Mouse (Mus musculus): ENCODE measurements around the gene Afdn. TPM values are rescaled to one million over a fixed set of nuclear protein-coding genes. Genes with fewer than 3 reads are reported as not detected.

The Afdn gene
- polyA plus RNA-seq, 1 experiment from 2014 or later: 65.6 TPM

DNA sequence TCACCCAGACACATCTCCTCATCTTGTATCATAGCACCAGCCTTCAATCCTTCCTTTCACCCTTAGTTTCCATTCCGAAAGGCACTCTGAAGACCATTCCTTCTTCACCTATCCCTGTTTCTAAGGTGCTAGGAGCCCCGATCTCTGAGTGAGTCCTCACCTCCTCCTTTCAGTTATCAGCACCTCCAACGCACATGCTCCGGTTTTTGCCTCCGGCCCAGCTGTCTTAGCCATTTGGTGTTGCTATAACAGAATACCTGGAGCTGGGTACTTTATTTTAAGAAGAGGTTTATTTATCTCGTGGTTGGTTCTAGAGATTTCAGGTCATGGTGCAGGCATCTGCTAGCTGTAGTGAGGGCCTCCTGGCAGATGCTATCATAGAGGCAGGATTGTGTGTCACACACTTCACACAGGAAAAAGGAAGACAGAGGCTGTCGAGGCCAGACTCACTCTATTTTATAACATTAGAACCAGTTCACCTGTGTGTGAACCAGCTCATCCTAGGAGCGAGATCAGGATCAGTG lies 33.4 kb upstream of the Afdn start:
- no peak for DNase-seq (ENCODE audit: low spot score)
- peaks cover 21% of the 10 kb centered on the region for H3K4me1 ChIP-seq
- 91% methylated on average over 8 of the region's 8 CpGs for WGBS

DNA sequence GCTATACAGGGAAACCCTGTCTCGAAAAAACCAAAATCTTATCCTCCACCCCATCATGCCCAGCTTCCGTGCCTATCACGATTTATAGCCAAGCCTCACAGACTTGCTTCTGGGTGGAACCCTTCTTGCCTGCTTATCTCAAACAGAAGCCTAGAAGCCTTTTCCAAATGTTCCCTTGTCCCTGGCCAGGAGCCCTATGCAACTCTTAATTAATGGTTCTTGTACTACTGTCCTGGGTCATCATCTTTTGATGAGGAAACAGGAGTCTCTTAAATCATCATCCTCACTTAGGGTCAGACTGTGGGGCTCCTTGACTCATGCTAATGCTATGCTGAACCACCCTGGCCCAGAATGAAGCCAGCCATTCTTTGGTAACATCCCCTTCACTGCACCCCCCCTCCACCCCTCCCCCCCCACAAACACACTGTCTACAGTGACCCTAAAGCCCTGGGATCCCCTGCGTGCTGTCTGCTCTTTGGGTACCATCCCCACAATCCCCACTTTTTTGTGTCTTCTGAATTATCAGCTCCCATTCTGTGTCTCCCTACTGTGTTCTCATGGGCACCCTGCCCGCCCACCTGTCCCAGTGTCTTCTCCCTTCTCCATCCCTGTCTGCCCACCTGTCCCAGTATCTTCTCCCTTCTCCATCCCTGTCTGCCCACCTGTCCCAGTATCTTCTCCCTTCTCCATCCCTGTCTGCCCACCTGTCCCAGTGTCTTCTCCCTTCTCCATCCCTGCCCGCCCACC lies 29.2 kb upstream of the Afdn start:
- H3K27me3 ChIP-seq (ENCODE audit: low read depth, poor library complexity, severe bottlenecking): no peaks in the 10 kb centered on the region
- no peak overlapping the region for H3K27ac ChIP-seq
- H3K4me1 ChIP-seq: peaks cover 14% of the 10 kb centered on the region
- no peaks in the 10 kb centered on the region for H3K36me3 ChIP-seq
- H3K9me3 ChIP-seq (replicated peaks): no peaks in the 10 kb centered on the region
- no peak overlapping the region for H3K4me3 ChIP-seq
- WGBS: 92% methylated on average over 6 of the region's 6 CpGs
- DNase-seq (ENCODE audit: low spot score): no peak

More for the DNA sequence above, 33.4 kb upstream of the Afdn start:
- Histone ChIP-seq H3K4me3 (no peak overlapping the region), H3K36me3 (no peaks in the 10 kb centered on the region), H3K27me3 (ENCODE audit: low read depth, poor library complexity, severe bottlenecking) (no peaks in the 10 kb centered on the region), H3K27ac (no peak overlapping the region), H3K9me3 (replicated peaks) (no peaks in the 10 kb centered on the region)

DNA sequence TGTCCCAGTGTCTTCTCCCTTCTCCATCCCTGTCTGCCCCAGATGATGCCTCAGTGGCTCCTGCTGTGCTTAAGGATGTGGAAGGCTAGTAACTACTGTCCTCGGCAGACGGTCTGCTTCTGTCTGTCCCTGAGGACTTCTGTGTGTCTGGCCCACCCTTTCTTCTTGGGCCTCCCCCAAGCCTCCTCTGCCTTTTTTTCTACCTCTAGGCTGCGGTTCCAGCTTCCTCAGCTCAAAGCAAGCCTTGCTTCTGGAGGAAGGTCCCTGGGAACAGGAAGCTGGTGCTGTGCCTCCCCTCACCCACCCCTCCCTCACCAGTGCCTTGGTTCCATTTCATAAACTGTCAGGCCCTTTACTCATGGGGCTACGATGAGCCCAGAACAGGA lies 28.6 kb upstream of the Afdn start:
- Histone ChIP-seq H3K27me3 (ENCODE audit: low read depth, poor library complexity, severe bottlenecking) (no peaks in the 10 kb centered on the region), H3K27ac (peak overlapping the region; percentile 50; the same call in 1 of the 2 replicates), H3K4me3 (no peak overlapping the region), H3K9me3 (replicated peaks) (no peaks in the 10 kb centered on the region), H3K4me1 (peaks cover 14% of the 10 kb centered on the region), H3K36me3 (no peaks in the 10 kb centered on the region)
- no peak for DNase-seq (ENCODE audit: low spot score)
- WGBS: 68% methylated on average over 4 of the region's 4 CpGs

DNA sequence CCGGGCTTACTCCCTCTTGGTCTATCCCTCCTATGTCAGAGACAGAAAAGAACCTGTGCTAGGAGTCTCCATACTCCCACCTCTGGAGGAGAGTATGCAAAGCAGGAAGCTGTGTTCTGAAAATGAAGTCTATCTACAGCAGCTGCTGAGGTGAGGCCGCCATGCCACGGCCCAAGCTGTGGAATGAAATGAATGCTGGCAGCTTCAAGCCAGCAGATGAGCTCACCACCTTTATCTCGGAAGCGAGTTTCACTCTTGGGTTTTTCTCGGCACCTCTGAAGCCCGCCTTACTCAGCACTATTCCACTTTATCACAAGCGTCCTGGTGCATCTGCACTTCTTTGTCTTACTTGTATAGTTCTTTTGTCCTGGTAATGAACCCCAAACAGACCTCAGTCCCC lies 27.7 kb upstream of the Afdn start:
- H3K9me3 ChIP-seq (replicated peaks): no peaks in the 10 kb centered on the region

DNA sequence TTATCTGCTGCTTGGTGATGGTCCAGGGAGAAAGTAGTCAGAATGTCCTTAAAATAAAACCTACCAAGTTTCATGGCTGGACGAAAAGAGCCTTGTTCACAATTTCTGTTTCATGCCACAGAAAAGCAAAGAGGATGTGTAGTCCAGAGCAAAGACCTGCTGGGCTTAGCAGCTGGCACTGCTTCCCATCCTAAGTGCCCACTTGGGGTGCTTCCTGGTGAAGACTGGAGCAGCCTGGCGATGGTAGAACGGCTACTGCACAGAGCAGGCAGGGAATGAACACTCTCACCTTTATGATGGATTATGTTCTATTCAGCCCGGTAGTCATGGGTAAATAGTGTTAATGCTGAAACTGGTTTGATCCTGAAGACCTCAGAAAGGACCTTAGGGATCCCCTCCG lies 26.4 kb upstream of the Afdn start:
- WGBS: 93% methylated on average over 5 of the region's 5 CpGs
- H3K27ac ChIP-seq: no peak overlapping the region

More for the DNA sequence above, 27.7 kb upstream of the Afdn start:
- Histone ChIP-seq H3K4me1 (peaks cover 16% of the 10 kb centered on the region), H3K4me3 (no peak overlapping the region), H3K36me3 (no peaks in the 10 kb centered on the region), H3K27me3 (ENCODE audit: low read depth, poor library complexity, severe bottlenecking) (no peaks in the 10 kb centered on the region), H3K27ac (no peak overlapping the region)
- 56% methylated on average over 8 of the region's 8 CpGs for WGBS
- DNase-seq (ENCODE audit: low spot score): no peak

DNA sequence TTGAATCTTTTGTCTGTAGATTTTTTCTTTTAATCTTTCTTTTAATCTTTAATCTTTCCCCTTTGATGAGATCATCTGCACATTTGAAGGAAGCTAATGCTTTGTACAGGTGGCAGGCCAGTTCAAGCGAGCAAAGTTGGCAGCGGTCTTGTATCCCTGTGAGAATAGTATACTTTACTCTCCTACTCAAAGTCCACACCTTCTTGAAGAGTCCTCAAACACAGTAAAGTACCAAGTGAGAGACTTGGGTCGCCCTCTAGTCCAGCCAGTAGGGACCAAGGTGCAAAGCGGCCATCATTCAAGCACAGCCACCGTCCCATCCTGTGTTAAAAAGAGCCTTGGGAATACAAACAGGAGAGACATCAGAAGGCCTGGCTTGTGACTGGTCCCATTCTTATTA lies 25.3 kb upstream of the Afdn start:
- WGBS: 93% methylated on average over 5 of the region's 5 CpGs
- peaks cover 16% of the 10 kb centered on the region for H3K4me1 ChIP-seq
- no peaks in the 10 kb centered on the region for H3K9me3 ChIP-seq (replicated peaks)
- H3K36me3 ChIP-seq: no peaks in the 10 kb centered on the region
- DNase-seq (ENCODE audit: low spot score): no peak
- H3K27ac ChIP-seq: no peak overlapping the region
- no peak overlapping the region for H3K4me3 ChIP-seq
- no peaks in the 10 kb centered on the region for H3K27me3 ChIP-seq (ENCODE audit: low read depth, poor library complexity, severe bottlenecking)

More for the DNA sequence above, 26.4 kb upstream of the Afdn start:
- H3K4me3 ChIP-seq: no peak overlapping the region
- no peak for DNase-seq (ENCODE audit: low spot score)
- H3K36me3 ChIP-seq: no peaks in the 10 kb centered on the region
- H3K4me1 ChIP-seq: peaks cover 16% of the 10 kb centered on the region
- H3K27me3 ChIP-seq (ENCODE audit: low read depth, poor library complexity, severe bottlenecking): no peaks in the 10 kb centered on the region
- no peaks in the 10 kb centered on the region for H3K9me3 ChIP-seq (replicated peaks)

DNA sequence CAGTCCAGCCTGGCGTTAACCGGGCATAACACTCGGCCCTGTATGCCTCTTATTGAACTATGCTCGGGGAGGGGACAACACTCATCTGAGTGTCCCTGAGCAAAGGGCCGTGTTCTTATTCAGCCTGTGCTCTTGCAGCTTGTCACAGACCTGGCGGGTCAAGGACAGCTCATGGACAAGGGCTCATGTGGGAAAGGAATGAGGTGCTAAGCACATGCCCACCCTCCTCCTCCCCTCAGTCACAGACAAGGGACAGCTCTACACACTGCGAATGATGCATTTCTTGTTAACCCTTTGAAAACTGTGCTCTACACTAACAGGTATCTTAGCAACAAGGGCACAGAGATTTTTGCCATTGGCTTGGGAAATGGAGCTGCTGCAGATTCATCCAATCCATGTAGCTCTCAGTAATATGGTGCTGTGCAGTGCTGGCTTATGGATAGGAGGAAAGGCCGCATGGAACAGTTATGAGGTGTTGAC lies 24.5 kb upstream of the Afdn start:
- Histone ChIP-seq H3K36me3 (no peaks in the 10 kb centered on the region), H3K27ac (no peak overlapping the region), H3K4me1 (peaks cover 21% of the 10 kb centered on the region), H3K4me3 (no peak overlapping the region), H3K9me3 (replicated peaks) (no peaks in the 10 kb centered on the region), H3K27me3 (ENCODE audit: low read depth, poor library complexity, severe bottlenecking) (no peaks in the 10 kb centered on the region)
- WGBS: 78% methylated on average over 8 of the region's 8 CpGs
- DNase-seq (ENCODE audit: low spot score): no peak

DNA sequence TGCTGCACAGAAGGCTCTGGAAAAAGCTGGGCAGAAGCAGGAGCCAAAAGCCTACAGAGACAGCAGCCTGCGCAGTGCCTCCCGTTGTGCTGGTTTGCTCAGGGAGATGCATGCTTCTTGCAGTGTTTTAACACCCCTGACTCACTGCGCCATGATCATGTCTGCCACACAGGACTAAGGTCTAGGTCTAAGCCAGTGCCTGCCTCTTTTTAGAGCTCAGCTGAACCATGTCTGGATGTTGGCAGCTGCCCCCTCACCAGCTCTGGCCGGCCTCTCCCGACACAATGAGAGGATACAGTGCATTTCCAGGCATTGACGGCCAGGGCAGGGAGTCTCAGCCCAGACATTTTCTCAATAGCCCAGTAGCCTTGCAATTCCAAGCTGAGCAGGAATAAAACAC lies 23.0 kb upstream of the Afdn start:
- Histone ChIP-seq H3K4me3 (no peak overlapping the region), H3K4me1 (peaks cover 21% of the 10 kb centered on the region), H3K9me3 (replicated peaks) (no peaks in the 10 kb centered on the region), H3K27ac (0 out of 2 replicates have a peak overlapping the region, but pooled peaks have one; percentile 12), H3K36me3 (no peaks in the 10 kb centered on the region), H3K27me3 (ENCODE audit: low read depth, poor library complexity, severe bottlenecking) (no peaks in the 10 kb centered on the region)
- DNase-seq (ENCODE audit: low spot score): no peak
- 78% methylated on average over 6 of the region's 6 CpGs for WGBS

DNA sequence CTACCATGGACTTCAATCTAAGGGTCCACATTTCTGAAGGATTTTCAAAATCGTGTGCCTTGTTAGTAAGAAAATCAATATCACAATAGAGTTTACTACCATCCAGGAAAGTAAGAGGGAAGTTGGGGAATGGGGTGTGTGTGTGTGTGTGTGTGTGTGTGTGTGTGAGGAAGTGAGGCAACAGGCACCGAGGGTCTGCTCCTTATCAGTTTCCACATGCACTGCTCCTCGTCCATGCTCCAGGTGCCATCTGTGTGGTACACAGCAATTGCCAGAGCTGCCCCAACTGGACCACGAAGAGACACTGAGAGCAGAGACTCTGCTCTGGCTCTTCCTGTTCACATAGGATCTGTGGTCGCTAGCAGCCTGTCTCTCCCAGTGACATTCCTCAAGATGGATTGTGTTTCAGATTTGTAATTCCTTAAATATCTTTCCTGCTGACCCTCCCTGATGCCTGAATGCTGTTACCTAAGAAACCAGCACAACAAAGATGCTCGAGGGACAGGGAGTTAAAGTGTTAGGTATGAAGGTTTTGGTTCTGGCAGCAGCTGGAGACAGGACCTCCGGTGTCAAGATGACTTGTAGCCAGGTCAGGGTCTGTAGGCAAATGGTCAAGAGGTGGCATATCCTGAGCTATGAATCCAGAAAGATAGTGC lies 22.1 kb upstream of the Afdn start:
- Histone ChIP-seq H3K27me3 (ENCODE audit: low read depth, poor library complexity, severe bottlenecking) (no peaks in the 10 kb centered on the region), H3K9me3 (replicated peaks) (no peaks in the 10 kb centered on the region), H3K4me1 (peaks cover 24% of the 10 kb centered on the region), H3K4me3 (no peak overlapping the region), H3K27ac (no peak overlapping the region), H3K36me3 (no peaks in the 10 kb centered on the region)
- DNase-seq (ENCODE audit: low spot score): no peak
- 63% methylated on average over 7 of the region's 7 CpGs for WGBS

DNA sequence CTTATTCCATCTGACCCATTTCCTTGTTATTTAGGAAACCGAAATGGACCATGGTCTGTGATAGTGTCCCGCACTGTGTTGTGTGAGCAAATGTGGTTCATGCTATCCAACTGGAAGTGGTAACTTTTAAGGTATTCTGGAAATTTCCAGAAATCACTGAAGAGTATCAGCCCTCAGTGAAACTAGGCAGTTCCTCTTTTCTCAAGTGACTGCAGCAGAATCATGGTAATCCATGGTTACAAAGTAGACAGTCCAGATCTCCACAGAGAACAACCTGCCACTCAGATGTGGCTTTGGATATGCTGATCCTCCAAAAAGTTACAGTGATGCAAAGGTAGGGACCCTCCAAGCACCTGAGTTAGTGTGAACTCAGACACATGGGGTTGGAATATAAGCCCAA lies 21.4 kb upstream of the Afdn start:
- peaks cover 31% of the 10 kb centered on the region for H3K4me1 ChIP-seq
- 91% methylated on average over 2 of the region's 2 CpGs for WGBS
- H3K4me3 ChIP-seq: no peak overlapping the region
- H3K27me3 ChIP-seq (ENCODE audit: low read depth, poor library complexity, severe bottlenecking): no peaks in the 10 kb centered on the region
- H3K9me3 ChIP-seq (replicated peaks): no peaks in the 10 kb centered on the region
- no peak overlapping the region for H3K27ac ChIP-seq
- no peak for DNase-seq (ENCODE audit: low spot score)
- no peaks in the 10 kb centered on the region for H3K36me3 ChIP-seq

DNA sequence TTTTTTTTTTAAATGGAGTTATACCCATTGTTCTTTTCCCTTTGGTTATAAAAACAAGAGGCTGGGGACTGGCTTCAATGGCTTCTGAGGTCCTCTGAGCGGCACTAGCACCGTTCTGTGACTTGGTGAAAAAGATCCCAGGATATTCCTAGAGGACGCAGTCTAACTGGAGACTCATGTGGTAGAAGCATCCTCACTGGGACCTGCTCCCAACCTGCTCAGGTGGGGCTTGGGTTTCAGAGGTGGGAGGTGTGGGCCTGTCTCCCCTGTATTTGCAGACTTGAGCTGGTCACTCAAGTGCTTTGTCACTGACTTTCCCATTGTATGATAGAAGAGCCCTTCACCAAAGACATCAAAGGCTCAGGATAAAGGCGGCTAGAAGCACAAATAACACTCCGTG lies 20.4 kb upstream of the Afdn start:
- Histone ChIP-seq H3K36me3 (no peaks in the 10 kb centered on the region), H3K27ac (no peak overlapping the region), H3K4me1 (peaks cover 41% of the 10 kb centered on the region), H3K27me3 (ENCODE audit: low read depth, poor library complexity, severe bottlenecking) (no peaks in the 10 kb centered on the region), H3K9me3 (replicated peaks) (no peaks in the 10 kb centered on the region), H3K4me3 (no peak overlapping the region)
- DNase-seq (ENCODE audit: low spot score): no peak
- 69% methylated on average over 5 of the region's 5 CpGs for WGBS

DNA sequence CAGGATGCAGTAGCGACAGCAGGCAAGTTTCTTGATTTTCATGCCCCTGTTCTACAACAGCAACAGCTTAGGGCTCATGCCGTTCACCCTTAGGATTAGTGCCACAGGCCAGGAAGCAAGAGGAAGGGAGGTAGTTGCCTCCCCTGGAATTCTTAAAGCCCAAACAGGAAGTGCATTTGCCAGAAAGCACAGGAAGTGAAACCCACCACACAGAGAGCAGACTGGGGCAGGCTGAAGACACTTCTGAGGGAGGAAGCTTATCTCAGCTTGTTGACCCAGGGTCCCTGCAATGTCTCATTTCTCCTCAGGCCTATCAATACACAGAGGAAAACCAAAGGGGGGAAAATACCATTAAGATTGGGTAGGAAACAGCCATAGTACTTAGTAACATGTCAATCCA lies 19.5 kb upstream of the Afdn start:
- no peak overlapping the region for H3K4me3 ChIP-seq
- WGBS: 55% methylated on average over 2 of the region's 2 CpGs
- H3K36me3 ChIP-seq: no peaks in the 10 kb centered on the region
- peaks cover 49% of the 10 kb centered on the region for H3K4me1 ChIP-seq
- H3K27ac ChIP-seq: peak overlapping the region; percentile 67
- H3K9me3 ChIP-seq (replicated peaks): no peaks in the 10 kb centered on the region
- no peak for DNase-seq (ENCODE audit: low spot score)
- H3K27me3 ChIP-seq (ENCODE audit: low read depth, poor library complexity, severe bottlenecking): no peaks in the 10 kb centered on the region

DNA sequence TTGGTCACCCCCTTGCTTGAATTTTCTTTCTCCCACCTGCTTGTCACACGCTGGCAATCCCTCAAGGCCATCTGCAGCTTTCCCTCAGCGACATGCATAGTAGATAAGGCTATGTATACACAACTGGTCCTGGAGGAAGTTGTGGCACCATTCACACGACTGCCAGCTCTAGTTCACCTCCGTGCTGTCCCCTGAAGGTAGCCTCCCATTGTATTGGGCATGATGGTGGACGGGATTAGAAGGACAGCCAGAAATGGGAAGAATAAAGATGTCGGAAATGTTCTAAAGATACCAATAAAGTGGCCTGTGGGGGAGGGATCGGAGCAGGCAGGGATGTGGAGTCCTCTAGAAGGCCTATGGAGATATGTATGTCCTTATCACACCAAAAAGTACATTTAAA lies 18.7 kb upstream of the Afdn start:
- Histone ChIP-seq H3K27me3 (ENCODE audit: low read depth, poor library complexity, severe bottlenecking) (no peaks in the 10 kb centered on the region), H3K9me3 (replicated peaks) (no peaks in the 10 kb centered on the region), H3K4me1 (peaks cover 49% of the 10 kb centered on the region), H3K4me3 (no peak overlapping the region), H3K27ac (0 out of 2 replicates have a peak overlapping the region, but pooled peaks have one; percentile 67), H3K36me3 (no peaks in the 10 kb centered on the region)
- 85% methylated on average over 7 of the region's 7 CpGs for WGBS
- DNase-seq (ENCODE audit: low spot score): no peak
